In genomic region chr7:66528881-66529280, GRCm38 (mm10) we compare ENCODE assay signal across 9 mouse cellular contexts.
DNase-seq lines count a peak whose midpoint lies in the region; ATAC-seq lines count a peak whose summit lies in the region.
"Had no signal": no experiment of that assay in that cellular context is flagged by ENCODE, and none has a peak within 500 bp of the region (broad histone marks: within the 10 kb centered on the region; RNA-seq: fewer than 3 reads in every experiment).

No protein-coding gene starts in this region.

- H3K27ac ChIP-seq in forebrain, embryonic 10.5 days = no peak overlapping the region
- no peak overlapping the region for H3K27ac ChIP-seq in forebrain, embryonic 16.5 days (ENCODE audit: low read length)
- peak overlapping the region; percentile 71 for H3K27ac ChIP-seq in lung, embryonic 16.5 days (ENCODE audit: low read length)
- H3K27ac ChIP-seq in hindbrain, embryonic 10.5 days = no peak overlapping the region
- H3K27ac ChIP-seq: midbrain, embryonic 13.5 days had no signal

- H3K4me1 ChIP-seq in forebrain, embryonic 10.5 days = peaks cover 5% of the 10 kb centered on the region; the same call in 1 of the 2 replicates
- no peaks in the 10 kb centered on the region for H3K4me1 ChIP-seq in forebrain, embryonic 16.5 days (replicated peaks; ENCODE audit: control insufficient read depth, insufficient read depth, low read length)
- H3K4me1 ChIP-seq in lung, embryonic 16.5 days (replicated peaks; ENCODE audit: control insufficient read depth, insufficient read depth, low read length) = peaks cover 7% of the 10 kb centered on the region; the same call in 1 of the 2 replicates
- no peaks in the 10 kb centered on the region for H3K4me1 ChIP-seq in hindbrain, embryonic 10.5 days (replicated peaks)
- H3K4me1 ChIP-seq: midbrain, embryonic 13.5 days had no signal

- intact Hi-C loops in heart, postnatal 10 days (cut with DNase I) = no loop called here

- 81% methylated on average over 4 of the region's 4 CpGs for WGBS in forebrain, embryonic 10.5 days
- WGBS in forebrain, embryonic 16.5 days = 78% methylated on average over 4 of the region's 4 CpGs
- WGBS in lung, embryonic 16.5 days = 46% methylated on average over 4 of the region's 4 CpGs
- WGBS in hindbrain, embryonic 10.5 days = 80% methylated on average over 4 of the region's 4 CpGs

- no peak overlapping the region for H3K9ac ChIP-seq in forebrain, embryonic 16.5 days (replicated peaks; ENCODE audit: low read depth, low read length)
- no peak overlapping the region for H3K9ac ChIP-seq in lung, embryonic 16.5 days (ENCODE audit: low read length)
- H3K9ac ChIP-seq: midbrain, embryonic 13.5 days had no signal

- H3K9me3 ChIP-seq in forebrain, embryonic 10.5 days = no peaks in the 10 kb centered on the region
- no peaks in the 10 kb centered on the region for H3K9me3 ChIP-seq in forebrain, embryonic 16.5 days (ENCODE audit: control insufficient read depth, low read length)
- H3K9me3 ChIP-seq in lung, embryonic 16.5 days (ENCODE audit: control insufficient read depth, low read length) = no peaks in the 10 kb centered on the region
- no peaks in the 10 kb centered on the region for H3K9me3 ChIP-seq in hindbrain, embryonic 10.5 days
- H3K9me3 ChIP-seq: midbrain, embryonic 13.5 days had no signal

- H3K36me3 ChIP-seq in forebrain, embryonic 10.5 days (replicated peaks) = no peaks in the 10 kb centered on the region
- H3K36me3 ChIP-seq in forebrain, embryonic 16.5 days (ENCODE audit: control insufficient read depth, insufficient read depth) = no peaks in the 10 kb centered on the region
- no peaks in the 10 kb centered on the region for H3K36me3 ChIP-seq in lung, embryonic 16.5 days (ENCODE audit: control insufficient read depth, insufficient read depth, low read length)
- no peaks in the 10 kb centered on the region for H3K36me3 ChIP-seq in hindbrain, embryonic 10.5 days
- H3K36me3 ChIP-seq: midbrain, embryonic 13.5 days had no signal

- no peak overlapping the region for H3K4me2 ChIP-seq in forebrain, embryonic 16.5 days (ENCODE audit: low read length)
- no peak overlapping the region for H3K4me2 ChIP-seq in lung, embryonic 16.5 days (ENCODE audit: low read depth, low read length)
- H3K4me2 ChIP-seq: midbrain, embryonic 13.5 days had no signal

- DNase-seq in forebrain, embryonic 10.5 days (ENCODE audit: extremely low spot score, low spot score) = peak; percentile 11
- peak; percentile 45 for DNase-seq in adrenal gland, adult 8-10 months
- peak; percentile 84 for DNase-seq in heart, postnatal 10 days
- DNase-seq in layer of hippocampus, adult 18-20 months (ENCODE audit: low spot score in 2 of 2) = no peak
- DNase-seq in hindbrain, embryonic 10.5 days (ENCODE audit: low spot score) = no peak
- DNase-seq in frontal cortex, postnatal 10 days (ENCODE audit: low spot score in 2 of 2) = no peak

- no peaks in the 10 kb centered on the region for H3K27me3 ChIP-seq in forebrain, embryonic 10.5 days (ENCODE audit: poor library complexity, severe bottlenecking)
- H3K27me3 ChIP-seq in forebrain, embryonic 16.5 days (replicated peaks; ENCODE audit: control insufficient read depth, insufficient read depth, low read length) = no peaks in the 10 kb centered on the region
- H3K27me3 ChIP-seq in lung, embryonic 16.5 days (ENCODE audit: control insufficient read depth, insufficient read depth, low read depth, low read length) = no peaks in the 10 kb centered on the region
- H3K27me3 ChIP-seq in hindbrain, embryonic 10.5 days (ENCODE audit: insufficient read depth, poor library complexity, severe bottlenecking) = no peaks in the 10 kb centered on the region
- H3K27me3 ChIP-seq: midbrain, embryonic 13.5 days had no signal

- H3K4me3 ChIP-seq in forebrain, embryonic 10.5 days = no peak overlapping the region
- H3K4me3 ChIP-seq in forebrain, embryonic 16.5 days (replicated peaks; ENCODE audit: low read length) = no peak overlapping the region
- no peak overlapping the region for H3K4me3 ChIP-seq in lung, embryonic 16.5 days (ENCODE audit: low read length)
- H3K4me3 ChIP-seq in hindbrain, embryonic 10.5 days = no peak overlapping the region
- H3K4me3 ChIP-seq: midbrain, embryonic 13.5 days had no signal

- ATAC-seq in forebrain, embryonic 16.5 days = no peak
- ATAC-seq in lung, embryonic 16.5 days (ENCODE audit: low read depth) = peak; percentile 98
- ATAC-seq: midbrain, embryonic 13.5 days had no signal

Comparison
In these comparisons a context has a peak if more than half of its experiments do, and no peak if none do; other contexts are left out.
1. DNase-seq: peak in forebrain, embryonic 10.5 days (single experiment), adrenal gland, adult 8-10 months (single experiment) and heart, postnatal 10 days (2 of 2); none in layer of hippocampus, adult 18-20 months (0 of 2), hindbrain, embryonic 10.5 days (single experiment) and frontal cortex, postnatal 10 days (0 of 2).